Mouse (Mus musculus) kidney, adult 11 months (tissue): Measurements from ENCODE around the gene Rad50.

Experiments
- DNase-seq: peaks from one replicate; pipeline ENCODE4 v3.0.0; 2022

Gene Rad50

GRCm38 (mm10) chr11:53706934-53707717, at the start of gene Rad50:
TSS of gene Rad50 (minus strand) at chr11:53707319.
- peak; percentile 89 for DNase-seq

GRCm38 (mm10) chr11:53755011-53755595, 48.0 kb upstream of the Rad50 start:
- no peak for DNase-seq

- DNase-seq: no peak
These were observed 42.7 kb upstream of the Rad50 start for GRCm38 (mm10) chr11:53749716-53750352.

DNA sequence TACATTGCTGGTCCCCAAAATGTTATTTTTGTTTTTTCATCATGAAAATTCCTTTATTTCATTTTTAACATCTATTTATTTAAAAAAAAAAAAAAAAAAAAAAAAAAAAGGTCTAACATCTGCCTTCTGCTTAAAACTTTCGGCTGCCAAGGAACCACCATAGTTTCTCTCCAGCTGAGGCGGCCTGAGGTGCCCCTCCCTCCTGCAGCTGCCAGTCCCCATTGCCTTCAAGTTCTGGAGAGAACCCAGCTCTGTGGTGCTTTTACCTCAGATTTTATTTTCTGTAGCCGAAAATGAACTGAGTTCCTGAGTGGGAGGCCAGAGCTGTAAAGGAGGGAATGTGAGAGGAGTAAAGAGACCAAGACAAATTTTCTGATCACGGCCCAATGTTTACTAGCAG, 42.2 kb upstream of the Rad50 start:
- DNase-seq: no peak

DNA sequence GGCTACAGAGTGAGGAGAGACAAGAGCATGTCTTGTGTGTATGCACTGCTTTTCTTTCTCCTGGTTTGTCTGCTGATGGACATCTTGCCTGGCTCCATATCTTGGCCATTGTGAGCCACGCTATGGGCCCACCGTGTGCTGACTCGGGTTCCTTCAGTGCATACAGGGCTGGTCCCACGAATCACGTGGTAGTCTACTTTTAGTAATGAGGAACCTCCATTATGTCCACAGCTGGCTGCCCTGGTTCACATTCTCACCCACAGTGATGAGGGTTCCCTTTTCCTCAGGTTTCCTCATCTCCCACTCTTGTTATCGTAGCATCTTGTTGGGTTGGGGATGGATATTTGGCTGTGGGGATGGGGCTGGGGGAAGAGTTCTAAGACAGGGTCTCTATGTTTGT, 41.5 kb upstream of the Rad50 start:
- DNase-seq: no peak

DNA sequence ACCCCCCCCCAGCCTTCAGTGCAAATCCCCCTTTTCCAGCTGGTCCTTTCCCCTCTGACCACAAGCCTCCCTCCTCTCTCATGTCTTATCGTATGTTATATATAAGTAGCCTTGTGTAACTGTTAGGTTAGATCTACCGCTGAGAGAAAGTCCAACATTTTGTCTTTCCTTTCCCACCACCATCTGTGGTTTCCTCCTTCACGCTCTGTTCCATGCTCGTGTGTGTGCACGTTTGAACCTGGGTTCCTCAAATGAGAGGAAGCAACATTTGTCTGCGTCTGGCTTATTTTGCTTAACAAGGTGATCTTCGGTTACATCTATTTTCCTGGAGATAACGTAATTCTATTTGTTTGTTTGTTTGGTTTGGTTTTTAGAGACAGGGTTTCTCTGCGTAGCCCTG, 40.9 kb upstream of the Rad50 start:
- no peak for DNase-seq

- DNase-seq: no peak
These were observed 38.1 kb upstream of the Rad50 start for GRCm38 (mm10) chr11:53745260-53745659.

- no peak for DNase-seq
These were observed 35.2 kb upstream of the Rad50 start for GRCm38 (mm10) chr11:53742353-53742752.

GRCm38 (mm10) chr11:53737573-53737946, 30.4 kb upstream of the Rad50 start:
- peak; percentile 53 for DNase-seq

- peak; percentile 72 for DNase-seq
These were observed 29.9 kb upstream of the Rad50 start for GRCm38 (mm10) chr11:53736771-53737572.

- DNase-seq: peak; percentile 43
These were observed 28.6 kb upstream of the Rad50 start for GRCm38 (mm10) chr11:53735682-53736245.

GRCm38 (mm10) chr11:53734970-53735681, 28.0 kb upstream of the Rad50 start:
- DNase-seq: no peak

DNA sequence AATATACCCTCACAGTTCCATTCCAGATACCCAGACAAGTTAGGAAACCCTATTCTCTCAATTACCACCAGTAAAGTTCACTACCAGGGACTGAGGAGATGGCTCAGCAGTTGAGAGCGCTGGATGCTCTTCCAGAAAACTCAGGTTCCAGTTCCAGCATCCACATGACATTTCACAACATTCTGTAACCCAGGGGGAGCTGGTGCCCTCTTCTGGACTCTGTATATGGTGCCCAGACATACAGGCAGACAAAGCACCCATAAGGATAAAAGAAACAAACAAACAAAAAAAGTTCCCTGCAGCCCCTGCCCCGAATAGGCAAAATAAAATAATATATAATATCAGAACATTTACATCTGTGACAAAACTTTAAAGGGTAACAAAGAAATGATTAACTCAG, 27.3 kb upstream of the Rad50 start:
- DNase-seq: no peak

DNA sequence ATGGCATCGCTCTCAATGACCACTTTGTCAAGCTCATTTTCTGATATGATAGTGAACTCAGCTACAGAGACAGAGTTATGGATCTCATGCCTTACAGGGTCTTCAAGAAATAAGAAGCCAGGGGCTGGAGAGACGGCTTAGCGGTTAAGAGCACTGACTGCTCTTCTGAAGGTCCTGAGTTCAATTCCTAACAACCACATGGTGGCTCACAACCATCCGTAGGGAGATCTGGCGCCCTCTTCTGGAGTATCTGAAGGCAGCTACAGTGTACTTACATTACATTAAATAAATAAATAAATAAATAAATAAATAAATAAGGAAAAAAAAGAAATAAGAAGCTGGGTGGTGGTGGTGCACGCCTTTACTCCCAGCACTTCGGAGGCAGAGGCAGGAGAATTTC, 26.7 kb upstream of the Rad50 start:
- DNase-seq: no peak

DNA sequence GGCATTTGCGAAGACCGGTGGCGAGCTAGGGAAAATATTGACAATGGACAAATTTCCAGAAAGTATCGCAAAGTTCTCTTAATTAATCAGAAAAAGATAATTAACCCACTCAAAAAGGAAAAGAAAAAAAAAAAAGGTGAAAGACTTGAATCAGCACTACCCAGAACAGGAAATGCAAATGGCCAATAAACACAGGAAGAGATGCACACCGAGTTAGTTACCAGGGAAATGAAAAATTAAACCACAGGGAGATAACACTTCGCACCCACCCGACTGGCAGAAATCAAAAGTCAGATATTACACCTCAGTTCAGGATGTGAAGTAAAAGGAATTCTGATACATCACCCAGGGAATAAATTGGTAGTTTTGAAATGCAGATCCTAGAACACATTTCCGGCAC, 25.1 kb upstream of the Rad50 start:
- no peak for DNase-seq

GRCm38 (mm10) chr11:53731457-53731856, 24.3 kb upstream of the Rad50 start:
- DNase-seq: no peak

DNA sequence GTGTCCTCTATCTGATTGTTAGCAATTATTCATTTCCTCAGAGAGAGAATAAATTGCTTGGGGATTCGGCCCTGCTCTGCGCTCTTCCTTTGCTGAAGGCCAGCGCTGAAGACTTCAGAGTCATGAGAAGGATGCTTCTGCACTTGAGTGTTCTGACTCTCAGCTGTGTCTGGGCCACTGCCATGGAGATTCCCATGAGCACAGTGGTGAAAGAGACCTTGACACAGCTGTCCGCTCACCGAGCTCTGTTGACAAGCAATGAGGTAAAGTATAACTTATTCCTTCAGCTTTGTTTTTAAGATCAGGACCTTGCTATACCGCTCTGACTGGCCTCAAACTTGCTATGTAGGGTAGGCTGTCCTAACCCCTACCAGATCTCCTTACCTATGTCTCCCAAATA, 13.6 kb upstream of the Rad50 start, which contains the start of gene Il5:
Il5 (plus strand) TSS at position 80 of the 400 bp plus-strand sequence.
- no peak for DNase-seq

DNA sequence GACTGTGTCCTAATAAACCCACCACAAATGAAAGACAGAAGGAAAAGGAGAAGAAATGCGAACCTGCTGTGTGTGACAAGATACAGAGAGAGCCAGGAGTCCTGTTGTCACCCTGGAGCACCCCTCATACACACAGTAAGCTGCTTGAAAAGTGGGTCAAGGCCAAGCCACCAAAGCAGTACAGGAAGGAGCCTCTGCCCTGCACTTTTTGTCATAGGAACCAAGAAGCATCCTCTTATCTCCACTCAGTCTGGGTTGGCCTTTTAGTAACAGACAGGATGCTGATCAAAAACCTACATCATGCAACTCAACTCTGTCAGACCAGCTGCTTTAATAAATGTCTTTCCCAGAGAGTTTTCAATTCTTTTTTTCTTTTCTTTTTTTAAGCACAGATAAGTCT, 12.6 kb upstream of the Rad50 start:
- DNase-seq: no peak

DNA sequence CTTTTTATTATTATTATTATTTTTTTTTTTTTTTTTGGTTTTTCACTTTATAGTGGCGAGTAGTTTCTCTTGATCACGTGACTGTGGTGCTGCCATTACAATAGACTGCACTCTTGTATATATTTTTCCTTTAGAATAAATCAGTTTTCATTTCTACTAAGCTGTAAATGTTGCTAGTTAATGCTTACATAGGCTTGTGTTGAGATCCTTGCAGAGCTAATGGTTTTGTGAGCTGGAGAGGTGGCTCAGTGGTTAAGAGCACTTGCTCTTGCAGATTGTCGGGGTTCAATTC, 545 bp upstream of the Rad50 start:
- DNase-seq: no peak

DNA sequence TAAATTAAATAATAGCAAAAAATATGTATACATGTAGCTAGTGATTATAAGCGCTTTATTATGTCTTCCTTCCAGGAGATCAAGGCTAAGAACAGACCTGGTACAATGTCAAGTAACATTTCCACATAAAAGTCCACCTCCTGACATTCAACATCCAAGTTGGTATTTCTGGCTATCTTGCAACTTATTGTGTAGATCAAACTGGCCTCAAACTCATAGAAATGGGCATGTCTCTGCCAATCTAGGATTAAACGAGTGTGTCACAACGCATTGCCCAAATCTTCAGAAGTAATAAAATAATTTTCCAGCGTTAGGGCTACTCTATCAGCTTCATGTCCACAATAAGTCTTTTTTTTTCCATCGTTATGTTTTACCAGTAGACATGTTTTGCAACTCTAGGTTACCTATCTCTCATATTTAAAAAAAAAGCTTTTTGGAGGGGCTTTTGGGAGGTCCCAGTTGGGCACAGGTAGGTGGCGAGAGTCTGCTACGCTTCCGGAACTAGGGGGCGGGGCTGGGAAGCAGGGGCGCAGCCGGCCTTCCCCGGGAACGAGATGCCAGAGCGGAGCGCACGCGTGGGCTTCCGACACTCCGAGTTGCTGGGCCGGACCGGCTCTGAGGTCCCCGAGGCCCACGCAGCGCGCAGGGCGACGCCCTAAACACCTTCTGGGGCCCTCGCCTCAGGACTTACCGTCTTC, 734 bp downstream of the Rad50 start:
- DNase-seq: no peak

GRCm38 (mm10) chr11:53699351-53699750, 7.8 kb downstream of the Rad50 start:
- no peak for DNase-seq

GRCm38 (mm10) chr11:53698521-53698920, 8.6 kb downstream of the Rad50 start:
- no peak for DNase-seq
